Mouse (Mus musculus): ENCODE measurements at regions not wholly inside any gene's neighbourhood (a gene's known extent, or its start where the extent isn't known, plus 50 kb on each side); places are given as distances from the start of the nearest gene placed in this dataset.
A peak's percentile ranks its signal among the peaks of the same experiment; 100 is the strongest.

GRCm38 (mm10) chr17:45886420-45887049, 145.6 kb downstream of the Vegfa start:
- peak; percentile 56 for DNase-seq

DNA sequence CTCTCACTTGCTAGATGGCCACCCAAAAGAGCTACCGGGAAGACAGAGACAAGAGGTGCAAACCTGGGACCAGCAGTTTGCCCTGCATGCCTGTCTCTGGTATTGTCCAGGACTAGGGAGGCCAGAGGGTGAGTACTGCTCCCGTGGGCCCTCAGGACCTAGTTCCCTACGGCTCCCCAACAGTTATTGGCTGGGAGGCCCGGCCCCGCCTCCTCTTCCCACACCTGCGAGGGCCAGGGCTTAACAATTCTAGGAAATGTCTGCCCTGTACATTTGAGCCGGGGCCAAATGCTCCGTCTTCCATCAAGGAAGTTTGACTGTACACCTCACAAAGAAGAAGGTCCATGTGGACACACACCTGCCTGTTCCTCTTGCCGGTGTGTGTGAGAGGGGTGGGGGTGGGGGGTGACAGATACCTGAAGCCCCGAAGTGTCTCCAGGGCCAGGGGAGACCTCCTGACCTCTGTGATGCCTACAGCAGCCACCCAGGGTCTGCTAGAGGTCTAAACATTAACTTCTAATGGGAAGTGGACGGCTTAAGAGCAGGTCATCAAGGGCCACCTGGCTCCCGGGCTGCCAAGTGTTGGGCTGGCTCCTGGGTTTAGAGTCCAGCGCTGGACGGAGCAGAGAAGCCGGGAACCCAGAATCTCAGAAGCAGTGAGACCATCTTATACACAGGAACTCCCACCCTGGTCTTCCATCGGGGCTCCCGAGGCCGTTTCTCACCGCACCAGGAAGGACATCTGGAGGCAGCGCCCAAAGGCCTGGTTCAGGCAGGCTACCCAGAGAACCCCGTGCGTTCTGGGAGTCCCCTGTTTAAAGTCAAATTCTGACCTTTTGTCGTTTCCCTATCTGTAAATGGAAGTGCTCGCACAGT, 146.5 kb downstream of the Vegfa start:
- DNase-seq = no peak

DNA sequence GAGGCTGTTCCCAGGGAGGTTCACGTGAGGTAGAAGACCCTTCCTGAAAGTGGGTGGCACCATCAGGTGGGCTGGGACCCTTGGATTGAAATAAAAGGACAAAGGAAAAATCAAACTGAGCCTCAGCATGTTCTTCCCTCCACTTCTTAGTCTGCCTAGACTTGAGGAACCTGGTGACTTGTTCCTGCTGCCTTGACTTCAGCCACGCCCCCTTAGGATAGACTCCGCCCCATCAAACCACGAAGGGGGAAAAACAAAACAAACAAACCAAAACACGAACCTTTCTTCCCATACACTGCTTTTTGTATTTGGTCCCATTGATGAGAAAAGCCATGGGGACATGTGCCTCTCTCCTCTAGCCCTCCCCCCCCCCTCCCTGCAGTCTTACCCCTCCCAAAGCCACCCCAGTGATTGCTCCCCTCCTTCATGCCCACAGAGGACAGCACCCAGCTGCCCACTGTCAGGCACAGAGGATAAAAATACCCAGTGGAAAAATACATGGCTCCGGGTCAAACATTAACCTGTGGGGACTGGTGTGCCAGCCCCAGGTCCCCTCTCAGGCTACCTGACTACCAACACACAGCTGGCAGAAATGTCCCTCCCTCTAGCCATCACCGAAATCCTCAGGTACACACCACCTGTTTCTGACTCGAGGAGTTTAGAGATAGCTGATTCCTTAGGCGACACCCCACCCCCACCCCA, 148.0 kb downstream of the Vegfa start:
- DNase-seq = no peak

- no peak for DNase-seq
Measured at GRCm38 (mm10) chr17:45882682-45883081, 149.0 kb upstream of the 1600014C23Rik start.

DNA sequence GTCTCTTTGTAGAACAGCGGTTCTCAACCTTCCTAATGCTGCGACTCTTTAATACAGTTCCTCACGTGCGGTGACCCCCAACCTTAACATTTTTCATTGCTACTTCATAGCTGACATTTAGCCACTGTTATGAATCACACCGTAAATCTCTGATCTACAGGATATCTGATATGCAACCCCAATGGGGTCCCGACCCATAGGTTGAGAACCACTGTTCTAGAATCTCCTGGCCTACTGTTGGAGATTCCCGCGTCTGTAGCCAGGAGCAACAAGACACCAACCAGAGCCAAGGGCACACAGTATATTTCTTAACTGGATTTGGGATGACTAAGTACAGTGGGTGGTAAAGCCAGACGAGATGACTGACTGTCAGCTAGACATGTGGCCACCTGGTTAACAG, 147.6 kb upstream of the 1600014C23Rik start:
- no peak for DNase-seq

DNA sequence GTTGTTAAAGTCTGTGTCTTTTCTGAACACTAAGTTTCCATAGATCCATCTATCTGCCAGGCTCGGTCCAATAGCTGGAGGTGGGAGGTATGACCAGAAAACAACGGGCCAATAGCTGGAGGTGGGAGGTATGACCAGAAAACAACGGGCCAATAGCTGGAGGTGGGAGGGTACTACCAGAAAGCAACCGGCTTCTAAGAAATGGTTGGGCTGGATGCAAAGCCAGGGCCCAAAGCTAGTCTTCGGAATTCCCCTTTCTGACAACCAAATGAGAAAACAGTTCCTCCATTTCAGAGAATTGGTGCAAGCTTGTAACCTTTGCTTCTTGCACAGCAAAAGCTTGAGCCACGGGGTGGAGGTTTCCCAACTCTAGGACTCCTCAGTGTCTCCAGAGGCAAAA, 147.1 kb upstream of the 1600014C23Rik start:
- DNase-seq = no peak

- DNase-seq = peak; percentile 53
Measured at GRCm38 (mm10) chr17:45879478-45880250, 146.0 kb upstream of the 1600014C23Rik start.

GRCm38 (mm10) chr17:45878394-45878793, 144.8 kb upstream of the 1600014C23Rik start:
- no peak for DNase-seq

- DNase-seq = no peak
Measured at GRCm38 (mm10) chr17:45875325-45875724, 141.7 kb upstream of the 1600014C23Rik start.

GRCm38 (mm10) chr17:45873996-45874395, 140.4 kb upstream of the 1600014C23Rik start:
- DNase-seq = no peak

GRCm38 (mm10) chr17:45873200-45873955, 139.7 kb upstream of the 1600014C23Rik start:
- peak; percentile 84 for DNase-seq

DNA sequence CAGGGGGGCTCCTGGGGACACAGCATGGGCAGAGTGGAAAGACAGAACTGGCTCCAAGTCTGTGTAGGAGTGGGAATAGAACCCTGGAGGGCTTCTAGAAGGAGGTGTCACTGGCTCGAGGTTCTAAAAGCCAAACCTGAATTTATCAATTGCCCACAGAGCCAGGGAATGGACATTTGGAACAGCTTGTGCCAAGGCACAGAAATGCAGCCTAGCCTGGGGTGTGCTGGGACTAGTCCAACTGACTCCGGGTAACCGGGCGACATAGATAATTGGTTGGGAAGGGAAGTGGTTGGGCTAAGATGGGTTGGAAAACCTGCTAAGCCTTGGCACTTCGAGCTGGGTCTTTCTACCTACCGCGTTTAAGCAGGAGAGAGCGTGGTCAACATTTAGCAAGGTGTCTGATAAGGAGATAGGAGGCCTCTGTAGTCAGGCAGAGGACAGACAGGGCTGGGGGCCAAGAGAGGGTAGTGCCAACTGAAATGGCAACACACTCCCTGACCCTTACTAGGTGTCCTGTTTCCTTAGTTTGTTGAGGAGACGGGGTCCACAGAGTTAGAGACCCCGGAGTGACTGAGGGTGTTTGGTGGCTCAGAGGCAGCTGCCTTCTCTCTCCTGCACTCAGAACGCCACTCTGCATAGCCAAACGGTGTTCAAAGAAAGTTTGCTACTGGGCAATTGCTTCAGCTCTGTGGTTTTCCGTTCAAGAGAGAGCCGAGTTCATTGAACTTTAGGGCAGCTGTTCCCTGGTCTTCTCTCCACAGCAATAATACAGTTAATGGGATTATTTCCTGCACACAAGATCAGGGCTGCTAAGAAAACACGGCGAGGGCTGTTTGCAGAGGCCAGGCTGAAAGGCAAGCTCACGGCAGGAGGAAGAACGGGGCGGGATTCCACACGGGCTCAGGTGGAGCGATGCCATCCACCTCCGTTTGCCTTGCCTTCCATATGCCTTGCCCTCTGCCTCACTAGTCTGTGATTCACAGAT, 138.3 kb upstream of the 1600014C23Rik start:
- DNase-seq = peak; percentile 81

- DNase-seq = no peak
Measured at GRCm38 (mm10) chr17:45871067-45871466, 137.4 kb upstream of the 1600014C23Rik start.

DNA sequence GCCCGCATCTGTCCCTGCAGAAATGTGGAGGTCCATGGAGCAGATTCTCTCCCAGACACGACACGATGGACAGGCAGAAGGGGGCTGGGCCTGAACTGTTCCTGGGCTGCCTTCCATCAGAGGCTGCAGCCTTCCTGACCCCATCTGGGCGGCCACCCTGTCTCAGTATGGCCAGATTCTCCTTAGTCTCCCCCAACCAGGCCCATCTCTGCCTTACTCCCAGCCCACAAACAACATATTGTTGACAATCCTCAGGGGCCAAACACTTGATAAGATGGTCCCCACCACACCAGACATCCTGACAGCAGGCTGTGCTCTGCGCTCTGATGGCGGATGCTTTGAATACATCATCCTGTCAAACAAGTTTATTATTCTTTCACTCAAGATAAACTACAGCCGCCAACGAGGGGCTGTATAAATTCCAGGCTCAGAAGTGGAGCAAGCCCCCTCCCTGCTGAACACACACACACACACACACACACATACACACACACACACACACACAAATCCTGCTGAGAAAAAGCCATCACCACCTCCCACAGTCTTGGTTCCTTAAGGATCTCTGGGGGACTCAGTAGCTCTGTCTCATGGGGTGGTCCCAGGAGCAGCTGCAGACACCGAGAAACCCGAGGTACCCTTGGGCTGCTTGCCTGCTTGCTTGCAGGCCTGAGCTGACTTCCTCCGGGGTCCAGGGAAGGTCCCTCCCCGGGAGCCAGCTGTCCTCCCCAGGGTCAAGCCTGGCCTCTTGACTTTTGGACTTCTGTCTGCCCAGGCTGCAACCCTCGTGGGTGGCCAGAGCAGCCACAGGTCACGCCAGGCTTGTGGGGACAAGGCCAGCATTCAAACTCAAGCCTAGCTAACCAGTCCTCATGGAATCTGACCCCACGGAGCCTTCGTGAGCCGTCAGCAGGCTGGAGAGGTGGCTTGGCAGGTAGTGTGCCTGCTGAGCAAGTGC, 135.6 kb upstream of the 1600014C23Rik start:
- DNase-seq = no peak

- DNase-seq = no peak
Measured at GRCm38 (mm10) chr17:45868539-45868938, 134.9 kb upstream of the 1600014C23Rik start.

GRCm38 (mm10) chr17:45867727-45868126, 134.1 kb upstream of the 1600014C23Rik start:
- no peak for DNase-seq

- no peak for DNase-seq
Measured at GRCm38 (mm10) chr17:45866876-45867652, 133.4 kb upstream of the 1600014C23Rik start.

DNA sequence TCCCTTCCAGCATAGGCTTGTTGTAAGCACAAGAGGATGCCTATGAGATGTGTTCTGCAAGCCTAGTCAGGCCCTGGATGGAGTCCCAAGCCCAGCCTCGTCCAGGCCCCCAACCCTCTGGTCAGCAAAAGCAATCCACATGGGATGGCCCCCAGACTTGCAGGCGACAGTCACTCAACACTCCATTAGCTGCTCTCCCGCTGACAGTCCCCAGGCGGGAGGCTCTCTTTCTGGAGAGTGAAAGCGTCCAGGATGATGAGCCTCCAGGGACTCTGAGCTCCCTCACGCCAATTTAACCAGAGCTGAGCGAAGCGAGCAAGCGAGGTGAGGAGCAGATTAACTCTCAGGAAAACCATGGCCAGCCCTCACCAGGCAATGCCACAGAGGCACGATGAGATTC, 132.7 kb upstream of the 1600014C23Rik start:
- DNase-seq = no peak

DNA sequence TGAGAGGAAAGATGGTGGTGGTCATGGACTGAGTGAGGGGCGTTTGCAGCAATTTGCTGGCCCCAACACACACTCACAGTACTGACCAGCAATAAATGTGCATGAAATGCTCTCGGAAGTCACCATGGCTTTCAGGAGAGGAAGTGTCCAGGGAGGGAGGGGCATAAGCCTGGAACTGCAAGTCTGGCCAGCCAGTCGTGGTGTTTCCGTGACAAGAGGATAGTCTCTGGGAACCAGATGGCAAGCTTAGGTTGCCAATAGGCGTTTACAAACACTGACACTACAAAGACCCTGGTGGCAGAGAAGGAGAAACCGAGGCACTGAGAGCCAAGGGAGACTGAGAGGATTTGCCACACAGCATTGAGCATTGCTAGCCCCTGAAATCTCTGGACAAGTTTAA, 132.3 kb upstream of the 1600014C23Rik start:
- no peak for DNase-seq

All from retina, postnatal 1 day (tissue).